In genomic region chr17:59488354-59488753, GRCm38 (mm10) we compare ENCODE assay signal across 29 mouse cellular contexts.
DNase-seq lines count a peak whose midpoint lies in the region; ATAC-seq and TF ChIP-seq lines count a peak whose summit lies in the region.
"Had no signal": no experiment of that assay in that cellular context is flagged by ENCODE, and none has a peak within 500 bp of the region (broad histone marks: within the 10 kb centered on the region; RNA-seq: fewer than 3 reads in every experiment).

No protein-coding gene starts in this region.

- peak; percentile 3 for DNase-seq in forebrain, embryonic 14.5 days (ENCODE audit: low spot score)
- no peak for DNase-seq in forebrain, postnatal 0 days
- DNase-seq in brain, embryonic 14.5 days (ENCODE audit: low read depth): peak; percentile 5
- DNase-seq in forelimb bud, embryonic 11.5 days (ENCODE audit: low read depth, low spot score): peak; percentile 74
- DNase-seq in right cerebral cortex, postnatal 14 days: no peak
- no peak for DNase-seq in hindbrain, embryonic 10.5 days (ENCODE audit: low spot score)
- DNase-seq in spleen, adult 12 weeks (ENCODE audit: low spot score): no peak
- DNase-seq: adrenal gland, postnatal 25 days; cerebellum, adult 2 months; cerebellum, postnatal 14 days; gastrocnemius, postnatal 25 days; heart, adult 11 months; kidney, adult 9 months; kidney, postnatal 10 days; retina, postnatal 1 day; right cerebral cortex, postnatal 25 days; spleen, adult 18-20 months; thymus, adult 18-20 months; thymus, postnatal 25 days had no signal

- TF ChIP-seq POLR2A in brain, embryonic 14.5 days (IDR thresholded peaks at IDR 0.05; ENCODE audit: borderline replicate concordance, extremely low read depth, insufficient read depth, insufficient read length, poor library complexity, severe bottlenecking): no peak

- H3K27me3 ChIP-seq in forebrain, embryonic 14.5 days (replicated peaks; ENCODE audit: control insufficient read depth, insufficient read depth, low read length): no peaks in the 10 kb centered on the region
- no peaks in the 10 kb centered on the region for H3K27me3 ChIP-seq in forebrain, postnatal 0 days (ENCODE audit: insufficient read depth, low read length)
- no peaks in the 10 kb centered on the region for H3K27me3 ChIP-seq in limb, embryonic 13.5 days
- no peaks in the 10 kb centered on the region for H3K27me3 ChIP-seq in hindbrain, embryonic 10.5 days (ENCODE audit: insufficient read depth, poor library complexity, severe bottlenecking)
- H3K27me3 ChIP-seq: forebrain, embryonic 15.5 days; heart, embryonic 15.5 days; hindbrain, embryonic 12.5 days; lung, embryonic 15.5 days had no signal

- H3K4me1 ChIP-seq in forebrain, embryonic 14.5 days (ENCODE audit: control insufficient read depth, insufficient read depth, low read length): no peaks in the 10 kb centered on the region
- H3K4me1 ChIP-seq in forebrain, postnatal 0 days (ENCODE audit: insufficient read depth): no peaks in the 10 kb centered on the region
- peaks cover 7% of the 10 kb centered on the region for H3K4me1 ChIP-seq in limb, embryonic 13.5 days
- H3K4me1 ChIP-seq in hindbrain, embryonic 10.5 days (replicated peaks): no peaks in the 10 kb centered on the region
- H3K4me1 ChIP-seq: forebrain, embryonic 15.5 days; heart, embryonic 10.5 days; heart, embryonic 15.5 days; hindbrain, embryonic 12.5 days; lung, embryonic 15.5 days had no signal

- no peak overlapping the region for H3K9ac ChIP-seq in forebrain, embryonic 14.5 days (ENCODE audit: low read length)
- no peak overlapping the region for H3K9ac ChIP-seq in forebrain, postnatal 0 days
- H3K9ac ChIP-seq in limb, embryonic 13.5 days: no peak overlapping the region
- H3K9ac ChIP-seq: forebrain, embryonic 15.5 days; heart, embryonic 15.5 days; hindbrain, embryonic 12.5 days; lung, embryonic 15.5 days had no signal

- H3K4me2 ChIP-seq in forebrain, embryonic 14.5 days (ENCODE audit: low read length): no peak overlapping the region
- no peak overlapping the region for H3K4me2 ChIP-seq in forebrain, postnatal 0 days (ENCODE audit: low read depth)
- H3K4me2 ChIP-seq in limb, embryonic 13.5 days (replicated peaks): peak overlapping the region; percentile 41
- H3K4me2 ChIP-seq: forebrain, embryonic 15.5 days; heart, embryonic 15.5 days; hindbrain, embryonic 12.5 days; liver, embryonic 11.5 days; lung, embryonic 15.5 days; midbrain, embryonic 11.5 days had no signal

- ATAC-seq in forebrain, embryonic 14.5 days: no peak
- no peak for ATAC-seq in forebrain, postnatal 0 days
- peak; percentile 61; the same call in 1 of the 2 replicates for ATAC-seq in limb, embryonic 13.5 days (ENCODE audit: low FRiP score, low read depth)
- ATAC-seq: forebrain, embryonic 15.5 days; hindbrain, postnatal 0 days; intestine, embryonic 16.5 days had no signal

- H3K9me3 ChIP-seq in forebrain, embryonic 14.5 days (replicated peaks; ENCODE audit: control insufficient read depth, low read length): no peaks in the 10 kb centered on the region
- no peaks in the 10 kb centered on the region for H3K9me3 ChIP-seq in forebrain, postnatal 0 days (ENCODE audit: low read length)
- H3K9me3 ChIP-seq in limb, embryonic 13.5 days: no peaks in the 10 kb centered on the region
- H3K9me3 ChIP-seq in hindbrain, embryonic 10.5 days: no peaks in the 10 kb centered on the region
- H3K9me3 ChIP-seq: forebrain, embryonic 15.5 days; heart, embryonic 10.5 days; heart, embryonic 15.5 days; hindbrain, embryonic 12.5 days; lung, embryonic 15.5 days had no signal

- H3K36me3 ChIP-seq in forebrain, embryonic 14.5 days (ENCODE audit: control insufficient read depth, insufficient read depth, low read length): no peaks in the 10 kb centered on the region
- no peaks in the 10 kb centered on the region for H3K36me3 ChIP-seq in forebrain, postnatal 0 days (ENCODE audit: insufficient read depth)
- H3K36me3 ChIP-seq in limb, embryonic 13.5 days: no peaks in the 10 kb centered on the region
- no peaks in the 10 kb centered on the region for H3K36me3 ChIP-seq in hindbrain, embryonic 10.5 days
- H3K36me3 ChIP-seq: forebrain, embryonic 15.5 days; heart, embryonic 10.5 days; heart, embryonic 15.5 days; hindbrain, embryonic 12.5 days; lung, embryonic 15.5 days had no signal

- TF ChIP-seq CTCF in forebrain, postnatal 0 days (IDR thresholded peaks at IDR 0.05; ENCODE audit: low read depth): no peak
- no peak for TF ChIP-seq CTCF in brain, embryonic 14.5 days (IDR thresholded peaks at IDR 0.05; ENCODE audit: borderline replicate concordance, extremely low read depth, insufficient read depth, insufficient read length)

- no peak overlapping the region for H3K4me3 ChIP-seq in forebrain, embryonic 14.5 days (ENCODE audit: low read depth, low read length)
- H3K4me3 ChIP-seq in forebrain, postnatal 0 days (ENCODE audit: low read depth, low read length): no peak overlapping the region
- no peak overlapping the region for H3K4me3 ChIP-seq in limb, embryonic 13.5 days
- no peak overlapping the region for H3K4me3 ChIP-seq in hindbrain, embryonic 10.5 days
- H3K4me3 ChIP-seq: forebrain, embryonic 15.5 days; heart, embryonic 10.5 days; heart, embryonic 15.5 days; hindbrain, embryonic 12.5 days; lung, embryonic 15.5 days had no signal

- no peak overlapping the region for H3K27ac ChIP-seq in forebrain, embryonic 14.5 days (ENCODE audit: low read depth, low read length)
- no peak overlapping the region for H3K27ac ChIP-seq in forebrain, postnatal 0 days (ENCODE audit: low read depth, low read length)
- H3K27ac ChIP-seq in limb, embryonic 13.5 days: no peak overlapping the region
- no peak overlapping the region for H3K27ac ChIP-seq in hindbrain, embryonic 10.5 days
- H3K27ac ChIP-seq: forebrain, embryonic 15.5 days; heart, embryonic 10.5 days; heart, embryonic 15.5 days; hindbrain, embryonic 12.5 days; hindbrain, postnatal 0 days; lung, embryonic 15.5 days had no signal

- 66% methylated on average over 4 of the region's 4 CpGs for WGBS in forebrain, embryonic 14.5 days
- WGBS in forebrain, postnatal 0 days: 41% methylated on average over 4 of the region's 4 CpGs
- WGBS in limb, embryonic 13.5 days: 8% methylated on average over 4 of the region's 4 CpGs
- WGBS in hindbrain, embryonic 10.5 days: 73% methylated on average over 4 of the region's 4 CpGs

Comparison
In these comparisons a context has a peak if more than half of its experiments do, and no peak if none do; other contexts are left out.
1. DNase-seq: peak in forebrain, embryonic 14.5 days (single experiment), brain, embryonic 14.5 days (single experiment) and forelimb bud, embryonic 11.5 days (single experiment); none in forebrain, postnatal 0 days (single experiment), right cerebral cortex, postnatal 14 days (single experiment), hindbrain, embryonic 10.5 days (single experiment) and spleen, adult 12 weeks (single experiment).